Mouse (Mus musculus): ENCODE data around the gene Ets1. TPM values are rescaled to one million over a fixed set of nuclear protein-coding genes. Genes with fewer than 3 reads are reported as not detected.

Gene Ets1
- total RNA-seq, 2 experiments from 2014 or later, result 119 to 154 TPM

- intact Hi-C loops (cut with DNase I), result no loop called here
- DNase-seq, result no peak
Measured at GRCm38 (mm10) chr9:32724131-32724825, 88.3 kb downstream of the Ets1 start.

DNA sequence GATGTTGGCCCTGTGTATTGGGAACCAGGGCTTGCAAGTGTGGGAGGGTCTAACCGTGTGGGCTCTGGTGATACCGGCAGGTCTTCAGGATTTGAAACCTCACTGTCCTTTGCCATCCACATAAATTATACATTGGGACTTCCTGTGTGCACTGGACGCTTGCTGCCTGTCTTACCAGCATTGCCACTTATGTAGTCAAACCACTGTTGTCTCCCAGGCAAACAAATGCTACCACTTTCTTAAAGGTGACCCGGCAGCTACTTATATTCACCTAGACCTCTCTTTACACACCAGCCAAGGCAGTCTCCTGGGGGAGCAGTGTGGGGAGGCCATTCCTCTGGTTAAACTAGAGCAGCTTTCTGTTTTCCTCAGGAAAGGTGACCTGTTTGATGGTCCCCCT lies 89.9 kb downstream of the Ets1 start:
- DNase-seq, result no peak
- intact Hi-C loops (cut with DNase I), result no loop called here

- no peak for DNase-seq
- intact Hi-C loops (cut with DNase I), result no loop called here
Measured at GRCm38 (mm10) chr9:32726595-32726994, 90.6 kb downstream of the Ets1 start.

GRCm38 (mm10) chr9:32727058-32727457 lies 91.0 kb downstream of the Ets1 start:
- intact Hi-C loops (cut with DNase I), result no loop called here
- DNase-seq, result no peak

GRCm38 (mm10) chr9:32728306-32728705 lies 92.3 kb downstream of the Ets1 start:
- DNase-seq, result no peak
- intact Hi-C loops (cut with DNase I), result no loop called here

DNA sequence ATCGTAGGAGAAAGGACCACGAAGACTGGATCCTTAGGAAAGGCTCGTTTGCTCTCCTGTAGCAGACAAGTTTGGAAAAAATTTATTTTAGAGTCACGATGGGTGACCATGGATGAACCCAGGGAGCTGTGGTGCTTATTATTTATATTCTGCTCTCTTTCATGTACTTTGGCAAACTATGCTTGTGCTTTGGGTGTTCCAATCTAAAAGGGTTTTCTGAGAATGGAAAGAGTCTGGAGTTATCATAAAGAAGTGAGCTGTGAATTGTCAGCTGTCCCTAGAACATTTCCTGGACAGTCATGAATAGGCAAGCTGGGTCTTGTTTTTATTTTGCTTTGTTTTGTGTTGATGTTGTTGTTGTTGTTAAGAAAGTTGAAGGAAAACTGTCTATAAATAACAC lies 92.8 kb downstream of the Ets1 start:
- DNase-seq, result no peak

DNA sequence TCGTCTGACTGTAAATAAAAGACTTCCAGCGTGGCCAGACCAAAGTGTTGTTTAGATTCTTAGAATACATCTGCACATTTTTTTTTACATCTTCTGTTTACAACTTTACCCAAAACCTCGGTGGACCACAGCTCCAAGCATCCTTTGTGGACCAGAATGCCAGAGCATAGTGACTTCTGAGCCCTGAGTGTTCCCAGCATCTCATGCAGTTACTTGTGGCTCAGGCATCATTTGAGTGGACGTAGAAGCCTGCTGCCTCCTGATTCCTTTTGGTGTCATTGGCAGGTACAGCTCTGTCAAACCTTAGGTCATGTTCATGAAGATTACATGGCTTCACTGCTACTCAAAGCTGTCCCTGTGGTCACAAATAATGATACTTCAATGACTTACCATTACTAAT lies 93.2 kb downstream of the Ets1 start:
- intact Hi-C loops (cut with DNase I), result no loop called here
- no peak for DNase-seq

More for the DNA sequence above, 92.8 kb downstream of the Ets1 start:
- intact Hi-C loops (cut with DNase I), result no loop called here

GRCm38 (mm10) chr9:32730001-32730655 lies 94.1 kb downstream of the Ets1 start:
- intact Hi-C loops (cut with DNase I), result no loop called here
- no peak for DNase-seq

- intact Hi-C loops (cut with DNase I), result no loop called here
- DNase-seq, result peak in 1 of 2 experiments; percentile 39
Measured at GRCm38 (mm10) chr9:32730656-32731590, 94.9 kb downstream of the Ets1 start.

GRCm38 (mm10) chr9:32731787-32732186 lies 95.8 kb downstream of the Ets1 start:
- intact Hi-C loops (cut with DNase I), result no loop called here
- no peak for DNase-seq

- intact Hi-C loops (cut with DNase I), result no loop called here
- no peak for DNase-seq
Measured at GRCm38 (mm10) chr9:32735071-32735470, 99.0 kb downstream of the Ets1 start.

GRCm38 (mm10) chr9:32736051-32736450 lies 100.0 kb downstream of the Ets1 start:
- DNase-seq, result no peak
- intact Hi-C loops (cut with DNase I), result no loop called here

DNA sequence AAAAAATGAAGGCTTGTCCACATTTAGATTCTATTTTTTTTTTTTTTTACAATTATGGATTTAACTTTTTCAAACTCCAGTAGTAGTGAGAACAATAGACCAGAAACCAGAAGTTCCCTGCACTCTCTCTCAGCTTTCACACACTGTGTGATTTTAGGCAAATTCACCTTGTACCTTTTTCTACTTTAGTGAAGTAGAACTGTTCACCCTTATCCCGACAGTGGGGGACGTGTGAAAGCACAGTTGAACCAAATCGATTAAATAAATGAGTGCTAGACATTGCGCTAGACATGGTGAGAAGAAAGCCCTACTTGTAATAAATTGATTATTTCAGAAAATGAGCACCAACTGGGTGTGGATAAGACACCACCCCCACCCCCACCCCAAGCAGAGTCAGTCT lies 104.0 kb downstream of the Ets1 start:
- DNase-seq, result no peak
- intact Hi-C loops (cut with DNase I), result no loop called here

DNA sequence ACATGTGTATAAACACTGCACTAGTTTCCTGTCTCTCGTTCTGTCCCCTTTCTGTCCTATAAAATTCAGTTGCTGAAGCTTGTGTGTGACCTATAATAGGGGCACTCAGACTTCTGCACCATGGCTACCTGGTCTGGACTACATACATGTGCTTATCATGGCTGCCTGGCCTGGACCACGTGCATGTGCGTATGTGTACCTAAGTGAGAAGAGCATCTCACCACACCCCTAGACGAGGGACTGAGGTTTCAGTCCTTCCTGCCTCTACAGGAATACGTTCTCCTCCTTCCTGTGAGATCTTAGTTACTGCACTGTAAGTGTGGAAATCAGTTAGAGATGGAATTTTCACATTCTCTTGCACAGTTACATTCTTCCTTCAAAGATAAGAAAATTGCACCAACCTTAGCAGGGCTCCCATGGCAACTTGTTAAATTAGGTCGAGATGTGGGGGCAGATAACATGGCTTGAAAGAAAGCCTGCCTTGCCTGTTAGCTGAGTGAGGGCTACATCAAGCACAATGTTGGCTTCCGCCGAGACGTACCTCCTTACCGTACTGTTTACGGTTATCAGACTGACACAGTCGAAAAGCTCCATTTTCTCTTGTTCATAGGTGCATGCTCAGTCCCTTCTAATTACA lies 104.8 kb downstream of the Ets1 start:
- intact Hi-C loops (cut with DNase I), result no loop called here
- no peak for DNase-seq

- DNase-seq, result no peak
- intact Hi-C loops (cut with DNase I), result no loop called here
Measured at GRCm38 (mm10) chr9:32741681-32742080, 105.7 kb downstream of the Ets1 start.

- no peak for DNase-seq
- intact Hi-C loops (cut with DNase I), result no loop called here
Measured at GRCm38 (mm10) chr9:32743157-32743556, 107.1 kb downstream of the Ets1 start.

- intact Hi-C loops (cut with DNase I), result no loop called here
- DNase-seq, result no peak
Measured at GRCm38 (mm10) chr9:32743642-32744161, 107.7 kb downstream of the Ets1 start.

DNA sequence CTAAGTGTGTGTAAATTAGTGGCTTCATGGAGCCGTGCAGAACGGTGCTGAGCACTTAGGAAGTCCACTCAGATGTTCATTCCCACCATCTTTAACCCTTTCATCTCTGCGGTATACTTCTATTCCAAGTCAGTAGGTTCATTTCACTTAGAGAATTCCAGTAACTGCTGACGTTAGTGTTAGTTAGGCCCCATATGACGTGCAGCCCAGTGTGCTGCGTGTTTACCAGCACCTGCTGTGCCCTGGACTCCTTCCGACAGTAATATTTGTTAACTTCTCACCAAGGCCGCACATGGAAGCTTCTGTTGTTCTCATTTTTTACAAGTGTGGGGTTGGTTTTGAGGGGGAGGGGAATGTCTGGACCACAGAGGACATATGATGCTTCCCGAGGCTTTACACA lies 108.3 kb downstream of the Ets1 start:
- no peak for DNase-seq
- intact Hi-C loops (cut with DNase I), result no loop called here

- intact Hi-C loops (cut with DNase I), result loop anchor here (5.0 kb wide), 1 partner anchor 153 kb away; no protein-coding TSS in a partner anchor
- no peak for DNase-seq
Measured at GRCm38 (mm10) chr9:32745079-32745763, 109.2 kb downstream of the Ets1 start.

DNA sequence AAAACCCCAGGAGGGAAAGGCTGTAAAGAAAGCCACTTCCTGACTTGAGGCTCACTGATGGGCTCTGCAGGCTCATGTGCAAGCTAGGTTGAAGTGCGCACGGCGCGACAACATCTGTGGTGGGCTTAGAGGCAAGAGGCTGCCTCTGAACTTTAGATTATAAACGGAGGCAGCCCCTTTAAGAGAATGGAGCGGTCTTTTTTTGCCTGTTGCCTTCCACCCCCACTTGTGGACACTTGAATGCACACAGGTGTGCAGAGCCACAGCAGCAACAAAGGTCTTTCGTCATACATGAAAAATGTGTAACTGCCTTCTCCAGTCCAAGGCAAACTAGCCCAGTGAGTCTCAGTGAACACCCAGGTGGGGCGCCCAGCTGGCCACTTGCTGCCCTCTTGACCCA lies 110.0 kb downstream of the Ets1 start:
- intact Hi-C loops (cut with DNase I), result loop anchor here (5.0 kb wide), 1 partner anchor 154 kb away; no protein-coding TSS in a partner anchor
- DNase-seq, result no peak

Measured in heart, postnatal 10 days (tissue).